Mouse (Mus musculus) hindbrain, embryonic 14.5 days (tissue): ENCODE results near the gene Ahr. TPM values are rescaled to one million over a fixed set of nuclear protein-coding genes. Genes with fewer than 3 reads are reported as not detected.

Source experiments
- ATAC-seq: fragments of 200-750 bp; cut with Nextera tagmentation; 2 replicates; pipeline ENCODE4 v1.8.0; 2017; ENCODE audit warnings: moderate number of reproducible peaks, mild to moderate bottlenecking, moderate TSS enrichment, moderate library complexity; ENCODE audit not compliant: low FRiP score
- DNase-seq: peaks from one replicate; pipeline ENCODE4 v3.0.0-alpha.2; 2015; ENCODE audit warnings: low spot score
- H3K27ac ChIP-seq: fragments of 300-500 bp; sonication (generic); 2 replicates; pipeline ENCODE4 v1.5.1; 2014; ENCODE audit warnings: mild to moderate bottlenecking, moderate library complexity
- H3K27me3 ChIP-seq: fragments of 300-500 bp; sonication (generic); 2 replicates; pipeline ENCODE4 v1.6.1; 2014; ENCODE audit warnings: mild to moderate bottlenecking, low read length, mixed read lengths; ENCODE audit not compliant: control insufficient read depth, insufficient read depth
- H3K36me3 ChIP-seq: fragments of 300-500 bp; sonication (generic); replicated peaks from 2 replicates; pipeline ENCODE4 v1.6.1; 2014; ENCODE audit not compliant: control insufficient read depth, insufficient read depth
- H3K4me1 ChIP-seq: fragments of 300-500 bp; sonication (generic); replicated peaks from 2 replicates; pipeline ENCODE4 v1.6.1; 2014; ENCODE audit warnings: antibody characterized with exemption, low read length, mixed read lengths; ENCODE audit not compliant: control insufficient read depth, insufficient read depth
- H3K4me2 ChIP-seq: fragments of 300-500 bp; sonication (generic); replicated peaks from 2 replicates; pipeline ENCODE4 v1.6.1; 2014; ENCODE audit warnings: mild to moderate bottlenecking, moderate library complexity
- H3K4me3 ChIP-seq: fragments of 300-500 bp; sonication (generic); replicated peaks from 2 replicates; pipeline ENCODE4 v1.5.1; 2014; ENCODE audit warnings: mild to moderate bottlenecking, low read length
- H3K9ac ChIP-seq: fragments of 300-500 bp; sonication (generic); 2 replicates; pipeline ENCODE4 v1.6.1; 2014
- H3K9me3 ChIP-seq: fragments of 300-500 bp; sonication (generic); 2 replicates; pipeline ENCODE4 v1.6.1; 2016; ENCODE audit warnings: low read length; ENCODE audit not compliant: control insufficient read depth
- WGBS: fragments of 180-500 bp; shearing (Covaris S2); extraction: QIAGEN DNeasy Blood & Tissue Kit; methylation state at CpG from one replicate; pipeline ENCODE4 v1.1.7; 2014; 5-methylcytosine and 5-hydroxymethylcytosine counted together
- polyA plus RNA-seq: library from polyadenylated mRNA; unstranded; fragments of >200 nt; fragmentation: Nextera tagmentation; extraction: Ambion mirVana; gene quantifications from 2 replicates; pipeline ENCODE4 v1.2.1, GENCODE M21; 2014

Gene Ahr
- polyA plus RNA-seq, 1 experiment from 2014 or later = 6.9 TPM

DNA sequence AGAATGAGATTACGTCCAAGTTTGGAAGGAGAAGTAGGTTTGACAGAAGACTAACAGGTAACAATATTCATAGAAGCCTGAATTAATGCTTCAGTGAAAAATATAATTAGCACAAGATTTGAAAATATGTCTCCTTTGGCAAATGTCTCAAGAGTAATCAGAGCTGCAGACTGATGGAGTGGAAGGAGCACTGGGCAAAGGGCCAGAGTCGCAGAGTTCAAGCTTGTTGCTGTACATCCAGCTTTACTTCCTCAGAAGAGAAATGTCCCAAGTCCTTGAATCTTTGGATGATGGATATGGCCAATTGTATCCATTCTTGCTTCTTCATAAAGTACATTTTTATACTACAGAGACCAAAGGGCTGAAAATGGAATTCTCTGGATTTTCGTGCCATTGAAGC lies 8.0 kb upstream of the Ahr start:
- no peak for DNase-seq
- Histone ChIP-seq H3K36me3 (no peaks in the 10 kb centered on the region), H3K27ac (no peak overlapping the region), H3K4me3 (no peak overlapping the region), H3K9me3 (no peaks in the 10 kb centered on the region), H3K27me3 (no peaks in the 10 kb centered on the region), H3K9ac (no peak overlapping the region), H3K4me2 (no peak overlapping the region), H3K4me1 (no peaks in the 10 kb centered on the region)
- ATAC-seq = no peak
- 83% methylated on average over 3 of the region's 3 CpGs for WGBS

DNA sequence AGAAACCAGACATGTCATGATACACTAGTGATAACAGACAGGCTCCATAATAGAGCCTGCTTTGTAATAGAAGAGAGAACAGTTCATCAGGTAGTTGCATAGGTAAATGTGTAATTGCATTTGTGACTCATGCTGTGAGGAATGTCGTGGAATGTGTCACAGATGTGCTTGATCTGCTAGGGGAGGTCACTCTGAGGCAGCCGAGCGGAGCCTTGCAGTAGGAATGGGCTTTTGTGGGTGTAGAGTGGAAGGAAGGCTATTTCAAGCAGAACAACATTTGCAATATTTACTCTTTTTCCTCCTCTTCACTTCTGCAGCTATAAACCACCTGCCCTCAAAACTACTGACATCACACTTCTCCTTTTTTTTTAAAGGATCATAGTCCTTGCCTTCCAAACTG lies 4.0 kb upstream of the Ahr start:
- no peak for DNase-seq
- H3K4me3 ChIP-seq = no peak overlapping the region
- H3K9me3 ChIP-seq = no peaks in the 10 kb centered on the region
- no peaks in the 10 kb centered on the region for H3K4me1 ChIP-seq
- 62% methylated on average over 3 of the region's 3 CpGs for WGBS
- no peak overlapping the region for H3K4me2 ChIP-seq
- H3K9ac ChIP-seq = no peak overlapping the region
- H3K27ac ChIP-seq = no peak overlapping the region
- no peaks in the 10 kb centered on the region for H3K27me3 ChIP-seq
- H3K36me3 ChIP-seq = no peaks in the 10 kb centered on the region
- ATAC-seq = no peak

DNA sequence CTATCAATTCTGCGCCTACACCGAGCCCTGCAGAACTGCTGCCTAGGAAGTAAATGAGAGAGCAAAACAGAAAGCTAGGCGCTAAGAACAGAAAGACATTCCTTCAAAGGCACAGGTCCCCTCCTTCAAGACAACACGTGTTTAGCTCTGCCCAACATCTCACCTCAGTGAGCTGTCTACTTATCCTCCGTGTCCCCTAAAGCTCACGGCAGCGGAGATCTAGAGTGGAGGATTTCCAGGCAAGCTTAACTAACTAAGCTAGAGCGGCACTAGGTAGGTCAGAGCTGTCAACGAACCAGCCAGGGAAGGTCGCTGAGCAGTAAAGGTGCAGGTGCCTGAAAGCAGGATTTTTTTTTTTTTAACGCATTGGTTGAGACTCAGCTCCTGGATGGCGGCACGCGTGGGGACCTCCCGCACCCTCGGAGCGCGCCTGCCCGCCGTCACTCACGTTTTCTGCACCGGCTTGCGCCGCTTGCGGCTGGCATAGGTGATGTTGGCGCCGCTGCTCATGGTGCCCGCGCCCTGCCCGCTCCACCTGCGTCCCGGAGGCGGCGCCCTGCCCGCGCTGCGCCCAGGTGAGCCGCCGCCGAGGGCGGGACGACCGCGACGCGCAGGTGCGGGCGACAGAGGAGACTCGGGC lies 604 bp downstream of the Ahr start:
- peak; percentile 37 for DNase-seq
- H3K9me3 ChIP-seq = no peaks in the 10 kb centered on the region
- H3K27me3 ChIP-seq = peaks cover 7% of the 10 kb centered on the region
- peak overlapping the region; percentile 75 for H3K4me2 ChIP-seq
- H3K9ac ChIP-seq = peak overlapping the region; percentile 80
- peak; percentile 78 for ATAC-seq
- H3K4me1 ChIP-seq = no peaks in the 10 kb centered on the region
- WGBS = 1% methylated on average over 45 of the region's 49 CpGs
- H3K4me3 ChIP-seq = peak overlapping the region; percentile 92
- H3K36me3 ChIP-seq = no peaks in the 10 kb centered on the region
- H3K27ac ChIP-seq = peak overlapping the region; percentile 57

DNA sequence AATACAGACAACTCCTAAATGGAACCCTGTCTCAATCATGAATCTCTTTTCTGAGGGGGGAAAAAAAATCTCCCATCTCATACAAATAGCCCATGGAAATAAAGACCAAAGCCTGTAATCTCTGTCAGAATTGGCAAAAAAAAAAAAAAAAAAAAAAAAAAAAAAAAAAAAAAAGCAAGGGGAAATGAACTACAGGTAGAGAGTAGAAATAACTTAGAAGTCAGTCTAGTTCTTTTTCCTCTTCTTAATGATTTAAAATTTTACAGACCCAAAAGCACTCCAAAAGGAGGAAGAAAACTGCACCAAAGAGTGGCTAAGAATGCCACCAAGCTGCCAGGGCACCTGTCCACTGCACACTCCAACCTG lies 1.1 kb downstream of the Ahr start:
- Histone ChIP-seq H3K27me3 (peaks cover 7% of the 10 kb centered on the region), H3K27ac (no peak overlapping the region), H3K36me3 (no peaks in the 10 kb centered on the region), H3K9ac (peak overlapping the region; percentile 80; the same call in 1 of the 2 replicates), H3K4me3 (peak overlapping the region; percentile 92), H3K4me2 (peak overlapping the region; percentile 75), H3K9me3 (no peaks in the 10 kb centered on the region), H3K4me1 (no peaks in the 10 kb centered on the region)
- no peak for DNase-seq
- ATAC-seq = no peak

DNA sequence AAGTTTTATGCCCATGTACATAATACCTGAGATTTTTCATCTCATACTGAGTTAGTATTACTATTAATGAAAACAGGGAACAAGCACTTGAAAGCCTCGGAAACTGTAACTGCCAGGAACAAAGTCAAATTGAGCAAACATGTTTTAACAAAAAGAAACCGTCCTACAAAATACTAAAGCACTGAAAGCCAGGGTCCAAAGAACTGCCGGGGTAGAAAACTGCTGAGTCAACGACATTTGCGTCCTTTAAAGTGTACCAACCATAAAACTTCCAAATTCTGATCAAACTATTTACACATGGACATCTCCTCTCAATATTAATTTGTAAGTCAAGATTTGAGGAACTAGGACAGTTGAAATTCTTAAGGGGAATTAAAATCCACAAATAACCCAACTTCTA lies 1.7 kb downstream of the Ahr start:
- WGBS = 66% methylated on average over 5 of the region's 5 CpGs

DNA sequence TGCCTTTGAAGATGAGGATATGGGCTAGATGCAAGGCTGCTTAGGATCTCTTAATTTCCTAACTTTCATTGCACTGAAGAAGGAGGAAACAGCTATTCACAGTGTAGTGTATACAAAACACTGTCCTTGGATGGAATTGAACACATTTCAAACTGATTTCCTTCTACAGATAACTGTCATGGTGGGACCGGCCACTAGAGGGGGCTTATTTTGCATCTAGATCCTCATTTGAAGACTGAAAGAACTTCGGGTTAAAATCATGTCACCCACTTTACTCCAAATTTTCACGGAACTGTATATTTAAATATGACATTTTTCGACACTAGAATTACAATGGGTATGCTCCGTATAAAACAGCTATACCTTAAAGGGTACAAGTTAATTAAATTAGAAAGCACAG lies 2.7 kb downstream of the Ahr start:
- WGBS = 22% methylated on average over 5 of the region's 5 CpGs
- DNase-seq (peak; percentile 76), ATAC-seq (no peak)
- H3K27me3 ChIP-seq = peaks cover 7% of the 10 kb centered on the region
- no peaks in the 10 kb centered on the region for H3K9me3 ChIP-seq
- peak overlapping the region; percentile 6; the same call in 1 of the 2 replicates for H3K4me2 ChIP-seq
- H3K36me3 ChIP-seq = no peaks in the 10 kb centered on the region
- no peak overlapping the region for H3K27ac ChIP-seq
- H3K4me1 ChIP-seq = no peaks in the 10 kb centered on the region
- H3K9ac ChIP-seq = no peak overlapping the region
- no peak overlapping the region for H3K4me3 ChIP-seq

More for the DNA sequence above, 1.7 kb downstream of the Ahr start:
- no peaks in the 10 kb centered on the region for H3K36me3 ChIP-seq
- DNase-seq = no peak
- no peak overlapping the region for H3K27ac ChIP-seq
- H3K4me2 ChIP-seq = no peak overlapping the region; the same call in 1 of the 2 replicates
- H3K9ac ChIP-seq = no peak overlapping the region
- no peak for ATAC-seq
- no peaks in the 10 kb centered on the region for H3K4me1 ChIP-seq
- H3K4me3 ChIP-seq = no peak overlapping the region
- no peaks in the 10 kb centered on the region for H3K9me3 ChIP-seq
- H3K27me3 ChIP-seq = peaks cover 7% of the 10 kb centered on the region

DNA sequence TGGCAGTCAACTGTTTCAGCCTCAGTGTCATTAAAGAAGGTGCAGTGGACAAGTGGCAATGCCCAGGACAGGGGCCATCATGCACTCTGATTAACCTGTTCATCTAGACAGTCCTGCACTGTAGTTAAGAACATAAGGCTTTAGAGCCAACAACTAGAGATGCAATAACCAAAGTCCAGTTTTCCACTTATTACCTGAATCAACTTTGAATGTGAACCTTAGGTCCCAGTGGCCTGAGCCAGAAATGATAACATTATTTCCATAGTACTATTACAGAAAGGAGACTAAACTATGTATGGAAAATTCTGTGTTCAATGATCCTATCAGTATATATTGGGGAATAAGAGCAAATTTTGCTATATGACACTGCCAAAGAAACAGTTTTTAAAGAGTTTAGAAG lies 4.3 kb downstream of the Ahr start:
- H3K36me3 ChIP-seq = no peaks in the 10 kb centered on the region
- H3K9ac ChIP-seq = no peak overlapping the region
- no peaks in the 10 kb centered on the region for H3K4me1 ChIP-seq
- DNase-seq (no peak), ATAC-seq (no peak)
- H3K27ac ChIP-seq = no peak overlapping the region
- no peak overlapping the region for H3K4me2 ChIP-seq
- H3K27me3 ChIP-seq = peaks cover 7% of the 10 kb centered on the region
- H3K9me3 ChIP-seq = no peaks in the 10 kb centered on the region
- H3K4me3 ChIP-seq = no peak overlapping the region

DNA sequence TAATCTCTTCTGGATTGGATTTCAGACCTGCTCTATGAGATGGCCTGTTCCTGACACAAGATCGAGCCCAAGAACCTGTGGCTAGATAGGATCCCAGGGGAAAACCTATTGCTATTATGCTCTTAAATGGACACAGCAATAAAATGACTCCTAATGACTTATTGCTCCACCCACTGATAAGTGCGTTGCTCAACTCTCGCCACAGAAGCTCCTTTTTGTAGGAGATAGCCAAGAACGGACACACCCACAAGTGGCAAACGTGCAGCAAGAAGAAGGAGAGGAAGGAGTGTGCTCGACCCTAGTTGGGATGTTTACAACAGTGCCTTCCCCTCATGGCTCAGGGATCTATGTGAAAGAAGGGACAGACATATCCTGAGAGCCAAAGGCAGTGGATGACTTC lies 7.4 kb downstream of the Ahr start:
- no peaks in the 10 kb centered on the region for H3K36me3 ChIP-seq
- no peaks in the 10 kb centered on the region for H3K9me3 ChIP-seq
- ATAC-seq (no peak), DNase-seq (no peak)
- H3K27ac ChIP-seq = no peak overlapping the region
- H3K4me1 ChIP-seq = no peaks in the 10 kb centered on the region
- 0 out of 2 replicates have a peak, but pooled peaks cover 1% of the 10 kb centered on the region for H3K27me3 ChIP-seq
- no peak overlapping the region for H3K4me2 ChIP-seq
- WGBS = 84% methylated on average over 6 of the region's 6 CpGs
- no peak overlapping the region for H3K9ac ChIP-seq
- H3K4me3 ChIP-seq = no peak overlapping the region

DNA sequence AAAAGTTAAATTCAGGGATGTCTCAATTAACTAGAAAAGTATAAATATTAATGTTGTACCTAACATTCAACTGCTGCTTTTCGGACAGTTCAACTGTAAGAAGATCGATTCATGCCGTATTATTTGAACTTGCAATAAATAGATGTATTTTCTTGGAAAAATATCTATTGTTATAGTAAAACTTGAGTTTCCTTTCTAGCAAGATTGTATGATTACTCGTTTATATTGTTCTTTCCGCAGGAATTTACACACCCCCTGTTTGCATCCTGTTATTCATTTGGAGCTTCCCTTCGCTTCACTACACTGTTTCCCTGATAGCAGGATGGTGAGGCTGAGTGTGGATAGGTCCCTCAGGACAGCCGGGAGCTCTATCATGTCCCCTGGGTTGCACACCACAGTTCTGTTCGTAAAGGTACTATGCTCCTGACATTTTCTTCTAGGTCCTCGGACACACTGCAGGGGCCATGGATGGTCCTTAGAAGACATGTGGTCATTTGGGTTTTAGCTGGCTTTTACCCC lies 12.2 kb downstream of the Ahr start:
- WGBS = 90% methylated on average over 9 of the region's 9 CpGs

DNA sequence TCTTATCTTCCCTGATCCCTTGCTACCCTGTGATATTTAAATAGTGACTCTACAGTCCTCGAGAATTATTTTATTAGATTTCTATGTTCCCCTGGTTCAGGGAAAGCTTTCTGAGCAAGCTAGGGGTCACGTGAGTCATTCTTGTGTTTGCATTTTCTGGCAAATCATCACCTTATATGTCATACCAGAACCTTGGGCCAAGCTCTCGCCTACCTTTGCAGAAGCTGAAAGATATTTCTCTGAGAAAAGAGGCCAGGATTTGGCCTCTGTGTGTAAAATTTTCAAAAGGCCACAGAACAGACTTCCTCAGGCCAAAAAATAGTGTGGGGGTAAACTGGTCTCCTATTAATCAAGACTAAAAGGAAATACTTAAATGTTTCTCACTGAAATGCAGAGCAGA lies 19.2 kb downstream of the Ahr start:
- Histone ChIP-seq H3K9ac (no peak overlapping the region), H3K4me1 (no peaks in the 10 kb centered on the region), H3K27me3 (no peaks in the 10 kb centered on the region), H3K4me2 (no peak overlapping the region), H3K27ac (no peak overlapping the region), H3K36me3 (no peaks in the 10 kb centered on the region), H3K9me3 (no peaks in the 10 kb centered on the region), H3K4me3 (no peak overlapping the region)
- DNase-seq (no peak), ATAC-seq (no peak)
- WGBS = 77% methylated on average over 3 of the region's 3 CpGs

More for the DNA sequence above, 12.2 kb downstream of the Ahr start:
- Histone ChIP-seq H3K27me3 (no peaks in the 10 kb centered on the region), H3K36me3 (no peaks in the 10 kb centered on the region), H3K9ac (no peak overlapping the region), H3K4me3 (no peak overlapping the region), H3K4me1 (no peaks in the 10 kb centered on the region), H3K27ac (no peak overlapping the region), H3K4me2 (no peak overlapping the region), H3K9me3 (no peaks in the 10 kb centered on the region)
- no peak for DNase-seq
- ATAC-seq = no peak
